Mouse (Mus musculus) MEL (cell line): Measurements from ENCODE around the gene D430041D05Rik. TPM values are rescaled to one million over a fixed set of nuclear protein-coding genes. Genes with fewer than 3 reads are reported as not detected.

Experiments used
- DNase-seq: peaks from one replicate; pipeline ENCODE4 v3.0.0; 2011; ENCODE audit warnings: low read depth, low spot score
- H3K27ac ChIP-seq: 2 replicates; pipeline ENCODE4 v1.5.1; 2012; ENCODE audit warnings: low read depth, mild to moderate bottlenecking, control low read depth, low read length, moderate library complexity; ENCODE audit not compliant: control insufficient read depth
- H3K27me3 ChIP-seq, 2 experiments: fragments of 150-350 bp in 1 of 2; sonication (generic) in 1 of 2; 2 replicates each; pipeline ENCODE4 v1.6.1; 2012; ENCODE audit warnings: low read length in 2 of 2, mild to moderate bottlenecking in 2 of 2, improper control_type of control experiment in 1 of 2, moderate library complexity in 1 of 2; ENCODE audit not compliant: insufficient read depth in 2 of 2, control insufficient read depth in 1 of 2
- H3K36me3 ChIP-seq, 2 experiments: 2 replicates each; pipeline ENCODE4 v1.6.1; 2012 to 2014; ENCODE audit warnings: low read length in 2 of 2, improper control_type of control experiment in 1 of 2, inconsistent platforms in 1 of 2, mild to moderate bottlenecking in 1 of 2; ENCODE audit not compliant: insufficient read depth in 2 of 2, control insufficient read depth in 1 of 2
- H3K4me1 ChIP-seq, 2 experiments: fragments of 150-350 bp in 1 of 2; sonication (generic) in 1 of 2; 2 replicates each; pipeline ENCODE4 v1.6.1; 2012; ENCODE audit warnings: low read length in 2 of 2, improper control_type of control experiment in 1 of 2, mild to moderate bottlenecking in 1 of 2; ENCODE audit not compliant: insufficient read depth in 2 of 2, control insufficient read depth in 1 of 2
- H3K4me3 ChIP-seq, 2 experiments: fragments of 150-350 bp in 1 of 2; sonication (generic) in 1 of 2; 2 replicates each; pipeline ENCODE4 v1.5.1; 2012; ENCODE audit warnings: low read depth in 2 of 2, low read length in 2 of 2, mild to moderate bottlenecking in 2 of 2, moderate library complexity in 2 of 2, control low read depth in 1 of 2, improper control_type of control experiment in 1 of 2; ENCODE audit not compliant: control insufficient read depth in 1 of 2, insufficient read depth in 1 of 2
- H3K79me2 ChIP-seq: 2 replicates; pipeline ENCODE4 v1.6.1; 2012; ENCODE audit warnings: mild to moderate bottlenecking, low read length, moderate library complexity; ENCODE audit not compliant: control insufficient read depth, poor library complexity, insufficient read depth
- H3K9ac ChIP-seq: 2 replicates; pipeline ENCODE4 v1.6.1; 2012; ENCODE audit warnings: low read depth, mild to moderate bottlenecking, control low read depth, low read length, moderate library complexity; ENCODE audit not compliant: control insufficient read depth, poor library complexity, severe bottlenecking
- H3K9me3 ChIP-seq: fragments of 150-350 bp; sonication (generic); replicated peaks from 2 replicates; pipeline ENCODE4 v1.6.1; 2012; ENCODE audit warnings: mild to moderate bottlenecking, low read length, improper control_type of control experiment, moderate library complexity; ENCODE audit not compliant: insufficient read depth
- BHLHE40 ChIP-seq: IDR thresholded peaks from 2 replicates; pipeline ENCODE4 v1.6.1; 2012; ENCODE audit warnings: low read depth, mild to moderate bottlenecking, inconsistent platforms, low read length, improper control_type of control experiment, borderline replicate concordance
- CHD2 ChIP-seq: IDR thresholded peaks from 2 replicates; pipeline ENCODE4 v1.6.1; 2011; ENCODE audit warnings: low read length, improper control_type of control experiment
- ELF1 ChIP-seq: IDR thresholded peaks from 2 replicates; pipeline ENCODE4 v1.6.1; 2014; ENCODE audit warnings: low read depth, mild to moderate bottlenecking, inconsistent platforms, low read length, improper control_type of control experiment, moderate library complexity
- ETS1 ChIP-seq: IDR thresholded peaks from 2 replicates; pipeline ENCODE4 v1.6.1; 2012; ENCODE audit warnings: low read depth, mild to moderate bottlenecking, inconsistent platforms, low read length, improper control_type of control experiment, moderate library complexity
- GABPA ChIP-seq: IDR thresholded peaks from 2 replicates; pipeline ENCODE4 v1.6.1; 2012; ENCODE audit warnings: low read depth, mild to moderate bottlenecking, inconsistent platforms, low read length, improper control_type of control experiment, moderate library complexity
- GATA1 ChIP-seq: IDR thresholded peaks from 2 replicates; pipeline ENCODE4 v1.6.1; 2011; ENCODE audit warnings: low read depth, low read length, improper control_type of control experiment
- HCFC1 ChIP-seq: IDR thresholded peaks from 2 replicates; pipeline ENCODE4 v1.6.1; 2012; ENCODE audit warnings: low read depth, mild to moderate bottlenecking, inconsistent platforms, low read length, improper control_type of control experiment, moderate library complexity
- JUND ChIP-seq: IDR thresholded peaks from 2 replicates; pipeline ENCODE4 v1.6.1; 2011; ENCODE audit warnings: low read depth, mild to moderate bottlenecking, improper control_type of control experiment, low read length
- MAX ChIP-seq: IDR thresholded peaks from 2 replicates; pipeline ENCODE4 v1.6.1; 2011; ENCODE audit warnings: low read length, improper control_type of control experiment
- MAZ ChIP-seq: IDR thresholded peaks from 2 replicates; pipeline ENCODE4 v1.6.1; 2012; ENCODE audit warnings: low read depth, mild to moderate bottlenecking, inconsistent platforms, low read length, improper control_type of control experiment
- MEF2A ChIP-seq: IDR thresholded peaks from 2 replicates; pipeline ENCODE4 v1.6.1; 2014; ENCODE audit warnings: low read depth, mild to moderate bottlenecking, inconsistent platforms, low read length, improper control_type of control experiment; ENCODE audit not compliant: poor library complexity, insufficient replicate concordance, severe bottlenecking; ENCODE audit errors: extremely low read depth
- MXI1 ChIP-seq: IDR thresholded peaks from 2 replicates; pipeline ENCODE4 v1.6.1; 2011; ENCODE audit warnings: mild to moderate bottlenecking, low read depth, low read length, improper control_type of control experiment
- MYB ChIP-seq: IDR thresholded peaks from 2 replicates; pipeline ENCODE4 v1.6.1; 2011; ENCODE audit warnings: mild to moderate bottlenecking, low read depth, low read length, improper control_type of control experiment
- MYC ChIP-seq: IDR thresholded peaks from 2 replicates; pipeline ENCODE4 v1.6.1; 2011; ENCODE audit warnings: low read depth, mild to moderate bottlenecking, low read length, improper control_type of control experiment, moderate library complexity
- NELFE ChIP-seq: IDR thresholded peaks from 2 replicates; pipeline ENCODE4 v1.6.1; 2011; ENCODE audit warnings: low read depth, low read length, improper control_type of control experiment
- POLR2A ChIP-seq, 2 experiments: IDR thresholded peaks; 2 replicates each; pipeline ENCODE4 v1.6.1; 2011 to 2012; ENCODE audit warnings: low read length in 2 of 2, mild to moderate bottlenecking in 2 of 2, control low read depth in 1 of 2, improper control_type of control experiment in 1 of 2, low read depth in 1 of 2, moderate library complexity in 1 of 2; ENCODE audit not compliant: control insufficient read depth in 1 of 2, insufficient read depth in 1 of 2, poor library complexity in 1 of 2
- RAD21 ChIP-seq: IDR thresholded peaks from 2 replicates; pipeline ENCODE4 v1.6.1; 2011; ENCODE audit warnings: mild to moderate bottlenecking, low read depth, low read length, improper control_type of control experiment
- SIN3A ChIP-seq: IDR thresholded peaks from 2 replicates; pipeline ENCODE4 v1.6.1; 2012; ENCODE audit warnings: low read length, improper control_type of control experiment, inconsistent platforms
- SMC3 ChIP-seq: IDR thresholded peaks from 2 replicates; pipeline ENCODE4 v1.6.1; 2011; ENCODE audit warnings: low read depth, low read length, improper control_type of control experiment
- TAL1 ChIP-seq: IDR thresholded peaks from 2 replicates; pipeline ENCODE4 v1.6.1; 2012; ENCODE audit warnings: mild to moderate bottlenecking, inconsistent platforms, low read length, moderate library complexity, mixed read lengths
- TBP ChIP-seq: IDR thresholded peaks from 2 replicates; pipeline ENCODE4 v1.8.0; 2011; ENCODE audit warnings: low read depth, low read length, improper control_type of control experiment
- TCF12 ChIP-seq: IDR thresholded peaks from 2 replicates; pipeline ENCODE4 v1.6.1; 2014; ENCODE audit warnings: low read depth, mild to moderate bottlenecking, inconsistent platforms, low read length, improper control_type of control experiment, moderate library complexity
- UBTF ChIP-seq: IDR thresholded peaks from 2 replicates; pipeline ENCODE4 v1.6.1; 2012; ENCODE audit warnings: low read depth, mild to moderate bottlenecking, inconsistent platforms, low read length, improper control_type of control experiment, moderate library complexity, borderline replicate concordance; ENCODE audit not compliant: insufficient read depth
- ZMIZ1 ChIP-seq: IDR thresholded peaks from 2 replicates; pipeline ENCODE4 v1.6.1; 2012; ENCODE audit warnings: low read depth, mild to moderate bottlenecking, inconsistent platforms, low read length, improper control_type of control experiment, moderate library complexity
- polyA plus RNA-seq, 2 experiments: library from polyadenylated mRNA; stranded (reverse) in 1 of 2; unstranded in 1 of 2; fragments of >175 nt in 1 of 2; fragments of >200 nt in 1 of 2; gene quantifications; 2 replicates each; pipeline versions ENCODE4 v1.2.1 to v1.2.4; 2012; ENCODE audit warnings: low replicate concordance in 2 of 2, low read depth in 1 of 2; ENCODE audit not compliant: insufficient read length in 2 of 2, insufficient read depth in 1 of 2, missing spikeins in 1 of 2
- total RNA-seq: library from RNA; depleted of rRNA; stranded (reverse); fragments of 300-350 nt; gene quantifications from 2 replicates; pipeline ENCODE4 v1.2.3, GENCODE M21; 2012

D430041D05Rik gene
- total and polyA plus RNA-seq, 3 experiments: 0.46 to 1.1 TPM; not detected in 1

DNA sequence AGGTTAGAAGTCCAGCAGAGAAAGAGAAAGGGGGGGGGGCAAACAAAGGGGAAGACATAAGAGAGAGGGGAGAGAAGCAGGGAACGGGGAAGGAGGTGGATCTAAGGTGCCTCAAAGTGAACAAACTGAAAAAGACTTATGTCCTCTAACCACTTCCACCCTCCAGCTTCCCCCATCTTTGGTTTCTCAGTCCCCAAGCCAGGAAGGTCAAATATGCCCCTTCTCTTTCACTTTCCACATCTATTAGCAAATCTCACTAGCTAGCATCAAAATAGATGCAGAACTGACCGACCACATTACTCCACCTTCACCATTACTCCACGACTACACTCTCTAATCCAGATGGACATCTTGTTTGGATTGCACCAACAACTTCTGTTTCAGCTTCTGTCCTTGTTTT, 39.9 kb upstream of the D430041D05Rik start:
- Histone ChIP-seq H3K79me2 (peaks cover 13% of the 10 kb centered on the region), H3K9me3 (no peaks in the 10 kb centered on the region), H3K27ac (no peak overlapping the region), H3K27me3 (no peaks in the 10 kb centered on the region), H3K4me3 (no peak overlapping the region), H3K9ac (no peak overlapping the region), H3K36me3 (no peaks in the 10 kb centered on the region; a peak in 1 of 4 replicates), H3K4me1 (no peaks in the 10 kb centered on the region)
- TF ChIP-seq GATA1: no peak
- TF ChIP-seq ZMIZ1: no peak
- TF ChIP-seq BHLHE40: no peak
- TF ChIP-seq POLR2A (IDR thresholded peaks at IDR 0.05; ENCODE audit: control insufficient read depth in 1 of 2, insufficient read depth in 1 of 2, low read depth in 1 of 2, low read length in 2 of 2, poor library complexity in 1 of 2): no peak
- no peak for TF ChIP-seq CHD2
- TF ChIP-seq ETS1: no peak
- no peak for TF ChIP-seq MXI1
- TF ChIP-seq ELF1: no peak
- no peak for DNase-seq

GRCm38 (mm10) chr2:104449191-104449590, 38.4 kb upstream of the D430041D05Rik start:
- DNase-seq: no peak
- Histone ChIP-seq H3K27me3 (no peaks in the 10 kb centered on the region), H3K9me3 (no peaks in the 10 kb centered on the region), H3K4me3 (no peak overlapping the region), H3K27ac (no peak overlapping the region), H3K4me1 (no peaks in the 10 kb centered on the region), H3K9ac (no peak overlapping the region), H3K36me3 (no peaks in the 10 kb centered on the region; a peak in 1 of 4 replicates), H3K79me2 (peaks cover 9% of the 10 kb centered on the region)
- TF ChIP-seq CHD2 (no peak), HCFC1 (no peak), RAD21 (no peak), MEF2A (no peak), TAL1 (no peak), TBP (no peak), MYC (no peak), JUND (no peak), SMC3 (no peak), SIN3A (no peak), MAX (no peak), ZMIZ1 (no peak), UBTF (no peak), MAZ (no peak), GABPA (no peak), MYB (no peak), TCF12 (no peak), NELFE (no peak), MXI1 (no peak)
